Mouse (Mus musculus): ENCODE data around the gene Mycbp2.

The Mycbp2 gene

DNA sequence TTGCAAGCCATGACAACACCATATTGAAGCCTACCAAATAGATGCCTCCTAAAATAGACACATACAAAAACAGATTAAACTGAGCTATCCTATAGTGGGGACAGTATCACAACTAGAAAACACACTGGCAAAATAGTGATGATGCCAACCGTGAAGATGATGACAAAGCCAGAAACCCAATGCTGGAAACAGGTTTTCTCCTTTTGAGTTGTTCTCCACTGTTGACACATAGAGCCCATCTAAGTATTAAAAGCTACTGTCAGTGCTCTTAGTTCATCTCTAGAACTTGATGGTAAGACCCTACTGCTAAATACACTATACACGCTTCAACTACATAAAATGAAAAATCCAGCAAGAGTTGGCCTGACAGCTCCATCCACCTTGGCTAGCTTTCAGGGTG lies 86.2 kb downstream of the Mycbp2 start:
- in situ Hi-C loops (cut with MboI, MseI), result no loop called here

DNA sequence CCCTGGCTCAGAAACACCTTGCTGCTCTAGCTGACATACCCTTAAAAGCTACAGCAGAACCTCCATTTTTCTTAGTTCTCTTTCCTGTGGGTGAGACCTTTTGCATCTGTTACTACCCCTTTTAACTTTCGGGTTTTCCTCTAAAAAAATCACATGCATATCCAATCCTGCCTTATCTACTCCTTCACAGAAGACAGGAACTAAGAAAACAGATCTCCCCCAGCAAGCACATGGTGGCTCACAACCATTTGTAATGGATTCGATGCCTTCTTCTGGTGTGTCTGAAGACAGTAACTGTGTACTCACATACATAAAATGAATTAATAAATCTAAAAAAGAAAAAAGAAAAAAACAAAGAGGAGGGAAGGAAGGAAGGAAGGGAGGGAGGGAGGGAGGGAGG lies 87.9 kb downstream of the Mycbp2 start:
- in situ Hi-C loops (cut with MboI, MseI), result no loop called here

- in situ Hi-C loops (cut with MboI, MseI), result no loop called here
Observed at GRCm38 (mm10) chr14:103256866-103257265, 89.7 kb downstream of the Mycbp2 start.

GRCm38 (mm10) chr14:103254311-103254710 lies 92.3 kb downstream of the Mycbp2 start:
- in situ Hi-C loops (cut with MboI, MseI), result no loop called here

DNA sequence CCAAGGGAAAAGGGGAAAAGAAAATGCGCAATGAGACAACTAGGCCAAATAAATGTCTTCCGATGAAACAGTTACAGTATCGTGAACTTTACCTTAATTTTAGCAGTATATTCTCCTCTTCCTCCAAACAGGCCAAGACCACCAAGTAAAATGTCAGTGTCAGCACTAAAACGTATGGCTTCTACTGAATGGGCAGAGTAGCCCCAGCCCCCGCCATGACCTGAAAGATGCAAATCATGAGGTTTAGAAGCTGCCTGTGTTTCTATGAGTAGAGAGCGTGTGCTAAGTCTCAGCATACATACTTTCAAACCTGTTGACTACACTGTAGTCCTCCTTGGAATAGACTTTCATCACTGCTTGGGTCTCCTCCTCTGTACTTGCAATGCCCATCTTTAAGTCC lies 104.6 kb downstream of the Mycbp2 start:
- in situ Hi-C loops (cut with MboI, MseI), result no loop called here

GRCm38 (mm10) chr14:103234770-103235169 lies 111.8 kb downstream of the Mycbp2 start:
- in situ Hi-C loops (cut with MboI, MseI), result no loop called here

DNA sequence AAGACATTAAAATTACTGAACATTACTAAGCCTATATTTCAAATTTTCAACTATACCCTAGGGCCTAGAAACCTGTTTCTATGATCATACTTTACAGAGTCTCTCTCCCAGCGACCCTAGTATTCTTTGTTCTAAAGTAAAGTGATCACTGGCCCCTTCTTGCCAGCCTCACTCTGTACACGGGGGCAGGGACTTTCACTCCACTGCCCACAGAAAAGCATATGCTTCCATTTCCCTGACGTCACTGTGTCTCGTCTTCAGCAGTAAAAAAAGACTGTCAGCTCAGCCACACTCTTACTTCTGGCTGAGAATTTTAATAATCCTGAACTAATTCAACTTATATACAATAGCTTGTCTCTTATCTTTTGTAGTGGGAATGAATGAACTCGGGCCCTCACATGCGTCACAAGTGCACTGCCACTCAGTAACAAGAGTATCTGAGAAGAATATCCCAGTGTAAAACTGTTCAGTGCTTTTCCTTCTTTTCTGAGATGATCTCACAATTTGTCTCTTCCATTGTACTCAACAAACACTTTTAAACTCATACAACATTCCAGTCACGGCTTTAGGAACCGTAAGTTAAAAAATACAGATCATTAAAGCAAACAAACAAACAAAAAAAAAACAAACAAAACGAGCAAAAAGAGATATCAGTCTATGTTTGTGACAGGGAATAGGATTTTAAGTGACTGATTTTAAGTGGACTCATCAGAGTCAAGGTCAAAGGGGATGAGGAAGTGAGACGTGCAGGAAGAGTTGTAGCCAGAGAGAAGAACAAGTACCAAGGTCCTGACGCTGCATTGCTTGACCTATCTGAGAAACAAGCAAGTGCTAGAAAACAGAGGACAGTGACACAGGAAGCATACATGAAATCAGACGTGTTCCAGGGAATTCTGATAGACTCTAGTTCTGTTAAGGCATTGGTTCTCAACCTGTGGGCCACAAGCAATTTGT lies 112.7 kb downstream of the Mycbp2 start:
- in situ Hi-C loops (cut with MboI, MseI), result no loop called here

- in situ Hi-C loops (cut with MboI, MseI), result no loop called here
Observed at GRCm38 (mm10) chr14:103222356-103222755, 124.3 kb downstream of the Mycbp2 start.

DNA sequence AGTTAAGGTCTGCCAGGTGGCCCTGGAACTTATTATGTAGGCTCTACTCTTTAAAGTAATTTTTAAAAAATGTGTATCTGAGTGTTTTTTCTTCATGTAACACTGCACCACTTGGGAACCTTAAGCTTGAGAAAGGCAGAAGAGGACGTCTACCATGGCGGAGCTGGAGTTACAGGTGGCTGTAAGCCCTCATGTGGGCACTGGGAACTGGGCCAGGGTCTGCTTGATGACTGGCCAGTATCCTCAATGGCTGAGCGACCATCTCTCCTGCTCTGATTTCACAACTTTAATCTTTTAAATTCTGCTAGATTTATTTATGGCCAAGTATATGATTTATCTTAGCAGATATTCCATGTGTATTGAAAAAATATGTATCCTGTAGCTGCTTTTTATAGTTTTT lies 124.9 kb downstream of the Mycbp2 start:
- in situ Hi-C loops (cut with MboI, MseI), result no loop called here

- in situ Hi-C loops (cut with MboI, MseI), result no loop called here
Observed at GRCm38 (mm10) chr14:103216331-103216730, 130.3 kb downstream of the Mycbp2 start.

DNA sequence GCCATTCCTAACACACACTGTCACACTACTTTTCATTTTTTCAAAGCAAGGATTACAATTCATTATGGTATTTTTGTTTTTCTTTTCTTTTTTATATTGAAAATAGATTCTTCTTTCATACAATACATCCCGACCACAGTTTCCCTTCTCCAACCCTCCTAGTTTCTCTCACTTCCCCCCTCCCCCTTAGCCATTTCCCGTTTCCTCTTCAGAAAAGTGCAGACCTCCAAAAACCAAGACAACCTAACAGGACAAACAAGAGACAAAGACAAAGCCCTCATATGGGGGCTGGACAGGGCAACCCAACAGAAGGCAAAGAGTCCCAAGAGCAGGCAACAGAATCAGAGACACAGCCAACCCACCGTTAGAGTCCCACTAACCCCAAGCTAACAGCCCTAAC lies 160.0 kb downstream of the Mycbp2 start:
- in situ Hi-C loops (cut with MboI, MseI), result loop anchor here (10.0 kb wide), 1 partner anchor 1602 kb away; no protein-coding TSS in a partner anchor

- in situ Hi-C loops (cut with MboI, MseI), result loop anchor here (10.0 kb wide), 1 partner anchor 1601 kb away; no protein-coding TSS in a partner anchor
Observed at GRCm38 (mm10) chr14:103186076-103186475, 160.5 kb downstream of the Mycbp2 start.

DNA sequence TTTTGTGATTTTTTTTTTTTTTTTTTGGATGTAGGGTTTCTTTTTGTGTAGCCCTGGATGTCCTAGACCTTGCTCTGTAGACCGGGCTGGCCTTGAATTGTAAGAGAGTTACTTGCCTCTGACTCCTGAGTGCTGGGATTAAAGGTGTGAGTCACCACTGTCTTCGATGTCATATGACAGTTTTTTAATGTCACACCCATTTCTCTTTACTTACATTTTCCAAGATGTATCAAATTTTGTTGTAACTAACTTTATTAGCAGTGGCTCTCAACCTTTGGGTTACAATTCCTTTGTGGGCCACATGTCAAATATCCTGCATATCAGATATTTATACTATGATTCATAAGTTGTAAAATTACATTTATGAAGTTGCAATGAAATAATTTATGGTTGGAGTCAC lies 166.5 kb downstream of the Mycbp2 start:
- in situ Hi-C loops (cut with MboI, MseI), result loop anchor here (10.0 kb wide), 1 partner anchor 1595 kb away; no protein-coding TSS in a partner anchor

GRCm38 (mm10) chr14:103162923-103163322 lies 183.7 kb downstream of the Mycbp2 start:
- in situ Hi-C loops (cut with MboI, MseI), result no loop called here

- in situ Hi-C loops (cut with MboI, MseI), result no loop called here
Observed at GRCm38 (mm10) chr14:103155685-103156084, 190.9 kb downstream of the Mycbp2 start.

DNA sequence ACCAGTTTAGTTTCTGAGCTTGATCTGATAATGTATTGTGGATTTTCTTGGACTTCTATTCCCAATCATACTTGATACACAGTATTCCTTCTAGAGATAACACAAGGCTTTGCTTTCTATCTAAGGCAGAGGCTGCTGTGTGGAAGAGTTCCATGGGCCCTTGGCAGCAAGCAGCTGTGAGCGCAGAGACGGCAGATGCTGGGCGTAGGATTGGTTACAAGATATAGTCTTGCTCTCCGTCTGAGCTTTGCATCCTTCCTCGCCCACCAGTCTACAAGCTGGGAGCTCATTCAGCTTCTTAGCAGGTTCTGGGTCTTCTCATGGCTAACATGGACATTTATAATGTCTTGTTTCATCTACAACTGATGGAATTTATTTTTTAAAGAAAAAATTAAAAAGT lies 196.5 kb downstream of the Mycbp2 start:
- in situ Hi-C loops (cut with MboI, MseI), result no loop called here

GRCm38 (mm10) chr14:103131991-103132390 lies 214.6 kb downstream of the Mycbp2 start:
- in situ Hi-C loops (cut with MboI, MseI), result no loop called here

DNA sequence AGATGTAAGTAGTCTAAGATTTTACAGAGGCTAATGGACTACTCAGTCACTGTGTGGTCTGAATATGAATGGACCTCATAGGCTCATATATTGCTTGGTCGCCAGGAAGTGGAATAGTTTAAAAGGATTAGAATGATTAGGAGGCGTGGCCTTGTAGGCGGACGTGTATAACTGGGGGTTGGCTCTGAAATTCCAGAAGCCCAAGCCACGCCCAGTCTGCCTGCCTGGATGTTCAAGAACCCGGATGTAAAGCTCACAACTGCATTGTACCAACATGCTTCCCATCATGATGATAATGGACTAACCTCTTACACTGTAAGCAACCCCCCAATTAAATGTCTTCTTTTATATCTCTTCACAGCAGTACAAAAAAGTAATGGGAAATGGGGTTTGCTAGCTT lies 220.9 kb downstream of the Mycbp2 start:
- in situ Hi-C loops (cut with MboI, MseI), result no loop called here

DNA sequence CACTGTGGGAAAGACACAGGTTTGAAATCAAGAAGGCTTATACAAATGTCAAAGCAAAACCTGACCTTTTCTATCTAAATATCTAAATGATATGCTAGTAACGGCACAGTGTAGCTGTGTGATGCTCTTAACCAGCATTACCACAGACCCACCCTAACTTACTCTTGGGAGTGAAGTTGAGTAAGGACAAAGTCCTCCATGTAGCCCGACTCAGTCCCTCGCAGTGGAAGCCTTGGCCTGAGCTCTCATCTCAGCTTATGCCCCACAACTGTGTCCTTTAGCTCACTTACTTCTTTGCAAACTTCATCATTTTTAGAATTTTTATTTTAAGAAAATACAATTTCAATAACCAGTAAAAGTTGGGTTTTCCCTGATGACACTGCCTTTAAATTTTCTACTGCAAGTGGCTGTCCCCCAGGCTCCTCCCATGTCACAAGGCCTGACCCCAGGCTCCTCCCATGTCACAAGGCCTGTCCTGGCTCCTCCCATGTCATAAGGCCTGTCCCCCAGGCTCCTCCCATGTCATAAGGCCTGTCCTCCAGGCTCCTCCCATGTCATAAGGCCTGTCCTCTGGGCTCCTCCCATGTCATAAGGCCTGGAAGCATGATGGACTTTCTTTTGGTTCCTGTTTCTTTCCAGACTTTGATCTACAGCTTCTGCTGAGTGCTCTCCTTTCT lies 231.5 kb downstream of the Mycbp2 start:
- in situ Hi-C loops (cut with MboI, MseI), result no loop called here

GRCm38 (mm10) chr14:103112606-103113363 lies 233.8 kb downstream of the Mycbp2 start:
- in situ Hi-C loops (cut with MboI, MseI), result no loop called here

DNA sequence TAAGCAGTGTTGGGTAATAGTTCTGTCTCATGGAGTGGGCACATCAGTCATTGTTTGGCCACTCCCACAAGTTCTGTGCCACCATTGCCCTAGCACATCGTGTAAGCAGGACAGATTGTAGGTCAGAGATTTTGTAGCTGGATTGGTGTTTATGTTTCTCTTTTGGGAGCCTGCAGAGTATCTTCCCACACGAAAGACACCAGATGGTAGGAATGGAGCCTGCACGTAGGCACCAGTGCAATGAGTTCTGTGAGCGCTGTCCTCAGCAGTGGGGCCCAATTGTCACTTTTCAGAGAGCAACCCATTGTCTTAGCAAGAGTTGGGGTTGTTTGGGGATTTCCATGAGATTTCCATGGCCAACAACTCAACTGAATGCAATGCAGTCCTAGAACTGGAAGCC lies 236.6 kb downstream of the Mycbp2 start:
- in situ Hi-C loops (cut with MboI, MseI), result no loop called here

DNA sequence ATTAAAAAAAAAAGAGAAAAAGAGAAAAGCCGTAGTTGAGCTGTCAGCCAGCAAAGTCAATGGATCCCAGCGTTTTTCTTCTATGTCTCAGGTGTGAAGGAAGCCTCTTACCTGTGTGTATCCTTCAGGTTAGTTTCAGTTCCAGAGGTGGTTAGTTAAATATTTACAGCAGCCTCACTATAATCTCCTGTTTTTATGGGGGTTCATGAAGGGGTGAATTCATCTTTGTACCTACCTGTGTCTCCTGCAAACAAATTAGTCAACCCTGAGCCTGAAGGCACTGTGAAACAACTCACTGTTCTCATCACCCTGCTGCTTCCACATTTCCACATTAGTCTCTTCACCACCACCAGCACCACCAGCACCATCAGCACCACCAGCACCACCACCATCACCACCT lies 240.3 kb downstream of the Mycbp2 start:
- in situ Hi-C loops (cut with MboI, MseI), result no loop called here
